Mouse (Mus musculus) lung, adult 2 months (tissue): ENCODE measurements at regions not wholly inside any gene's neighbourhood (a gene's known extent, or its start where the extent isn't known, plus 50 kb on each side); places are given as distances from the start of the nearest gene placed in this dataset.

ENCODE experiments used
- CTCF ChIP-seq: fragments of 200-500 bp; IDR thresholded peaks from 2 replicates; pipeline ENCODE4 v1.5.1; 2011; ENCODE audit warnings: mild to moderate bottlenecking, low read length, control low read depth; ENCODE audit not compliant: insufficient read depth
- POLR2A ChIP-seq: fragments of 200-500 bp; IDR thresholded peaks from 2 replicates; pipeline ENCODE4 v1.6.1; 2011; ENCODE audit warnings: low read depth, mild to moderate bottlenecking, control low read depth, low read length, borderline replicate concordance; ENCODE audit errors: extremely low read depth

- no peak for TF ChIP-seq CTCF
- TF ChIP-seq POLR2A = no peak
These were observed 371.1 kb upstream of the Gm10131 start for GRCm38 (mm10) chr8:34482676-34483075.
